Mouse (Mus musculus) limb, embryonic 12.5 days (tissue): ENCODE measurements around the gene Mbd4. TPM values are rescaled to one million over a fixed set of nuclear protein-coding genes. Genes with fewer than 3 reads are reported as not detected.
A peak's percentile ranks its signal among the peaks of the same experiment; 100 is the strongest.

Experiments
- ATAC-seq: fragments of 200-750 bp; cut with Nextera tagmentation; 2 replicates; pipeline ENCODE4 v1.8.0; 2017; ENCODE audit warnings: low read depth, moderate TSS enrichment; ENCODE audit not compliant: insufficient number of reproducible peaks, insufficient read depth, low FRiP score, low TSS enrichment
- H3K27ac ChIP-seq: fragments of 300-500 bp; sonication (generic); 2 replicates; pipeline ENCODE4 v1.5.1; 2016; ENCODE audit warnings: mild to moderate bottlenecking, moderate library complexity
- H3K27me3 ChIP-seq: fragments of 300-500 bp; sonication (generic); 2 replicates; pipeline ENCODE4 v1.6.1; 2016; ENCODE audit warnings: mild to moderate bottlenecking, moderate library complexity
- H3K36me3 ChIP-seq: fragments of 300-500 bp; sonication (generic); 2 replicates; pipeline ENCODE4 v1.6.1; 2016; ENCODE audit warnings: mild to moderate bottlenecking, moderate library complexity
- H3K4me1 ChIP-seq: fragments of 300-500 bp; sonication (generic); replicated peaks from 2 replicates; pipeline ENCODE4 v1.6.1; 2016
- H3K4me2 ChIP-seq: fragments of 300-500 bp; sonication (generic); 2 replicates; pipeline ENCODE4 v1.6.1; 2016; ENCODE audit warnings: mild to moderate bottlenecking, moderate library complexity
- H3K4me3 ChIP-seq: fragments of 300-500 bp; sonication (generic); replicated peaks from 2 replicates; pipeline ENCODE4 v1.5.1; 2016; ENCODE audit warnings: mild to moderate bottlenecking
- H3K9ac ChIP-seq: fragments of 300-500 bp; sonication (generic); replicated peaks from 2 replicates; pipeline ENCODE4 v1.6.1; 2016; ENCODE audit warnings: mild to moderate bottlenecking, moderate library complexity
- H3K9me3 ChIP-seq: fragments of 300-500 bp; sonication (generic); 2 replicates; pipeline ENCODE4 v1.6.1; 2016; ENCODE audit warnings: mild to moderate bottlenecking, moderate library complexity
- WGBS: fragments of 180-500 bp; shearing (Covaris S2); methylation state at CpG from one replicate; pipeline ENCODE4 v1.1.7; 2016; 5-methylcytosine and 5-hydroxymethylcytosine counted together
- polyA plus RNA-seq: library from polyadenylated mRNA; unstranded; fragments of >200 nt; fragmentation: Nextera tagmentation; extraction: Ambion mirVana; gene quantifications from 2 replicates; pipeline ENCODE4 v1.2.1, GENCODE M21; 2016

Gene Mbd4
- polyA plus RNA-seq, 1 experiment from 2014 or later: 33.7 TPM

GRCm38 (mm10) chr6:115859258-115859657 lies 6.1 kb upstream of the Mbd4 start:
- Histone ChIP-seq H3K9ac (no peak overlapping the region), H3K27ac (no peak overlapping the region), H3K9me3 (no peaks in the 10 kb centered on the region), H3K27me3 (no peaks in the 10 kb centered on the region), H3K4me1 (peaks cover 20% of the 10 kb centered on the region), H3K4me3 (no peak overlapping the region), H3K36me3 (peaks cover 7% of the 10 kb centered on the region), H3K4me2 (no peak overlapping the region)
- no peak for ATAC-seq
- 63% methylated on average over 4 of the region's 4 CpGs for WGBS

- Histone ChIP-seq H3K27ac (peak overlapping the region; percentile 62), H3K4me3 (no peak overlapping the region), H3K27me3 (no peaks in the 10 kb centered on the region), H3K36me3 (no peaks in the 10 kb centered on the region), H3K9me3 (no peaks in the 10 kb centered on the region), H3K9ac (0 out of 2 replicates have a peak overlapping the region, but pooled peaks have one; percentile 34), H3K4me1 (peaks cover 34% of the 10 kb centered on the region), H3K4me2 (no peak overlapping the region)
- 74% methylated on average over 4 of the region's 4 CpGs for WGBS
- ATAC-seq: no peak
These were observed 3.2 kb upstream of the Mbd4 start for GRCm38 (mm10) chr6:115856361-115856745.

GRCm38 (mm10) chr6:115855733-115856360 lies 2.7 kb upstream of the Mbd4 start:
- no peaks in the 10 kb centered on the region for H3K27me3 ChIP-seq
- 79% methylated on average over 3 of the region's 3 CpGs for WGBS
- no peaks in the 10 kb centered on the region for H3K9me3 ChIP-seq
- no peak overlapping the region for H3K4me2 ChIP-seq
- no peak overlapping the region for H3K4me3 ChIP-seq
- no peak for ATAC-seq
- H3K4me1 ChIP-seq: peaks cover 35% of the 10 kb centered on the region
- 0 out of 2 replicates have a peak overlapping the region, but pooled peaks have one; percentile 34 for H3K9ac ChIP-seq
- peak overlapping the region; percentile 62 for H3K27ac ChIP-seq
- peaks cover 1% of the 10 kb centered on the region; the same call in 1 of the 2 replicates for H3K36me3 ChIP-seq

DNA sequence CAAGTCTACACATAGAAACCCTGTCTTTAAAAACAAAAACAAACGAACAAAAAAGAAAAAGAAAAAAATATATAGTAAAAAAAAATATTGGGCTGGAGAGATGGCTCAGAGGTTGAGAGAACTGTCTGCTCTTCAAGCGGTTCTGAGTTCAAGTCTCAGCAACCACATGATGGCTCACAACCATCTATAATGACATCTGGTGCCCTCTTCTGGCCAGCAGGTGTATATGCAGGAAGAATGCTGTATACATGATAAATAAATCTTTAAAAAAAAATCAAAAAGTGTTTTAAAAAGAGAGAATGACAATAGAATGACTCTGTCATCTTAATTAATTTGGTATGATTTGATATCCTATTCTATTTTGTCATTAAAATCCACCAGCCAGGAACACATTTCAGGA lies 1.3 kb upstream of the Mbd4 start:
- H3K9me3 ChIP-seq: no peaks in the 10 kb centered on the region
- H3K4me1 ChIP-seq: peaks cover 35% of the 10 kb centered on the region
- no peaks in the 10 kb centered on the region for H3K27me3 ChIP-seq
- peaks cover 13% of the 10 kb centered on the region; the same call in 1 of the 2 replicates for H3K36me3 ChIP-seq
- ATAC-seq: no peak
- H3K4me3 ChIP-seq: no peak overlapping the region
- H3K27ac ChIP-seq: no peak overlapping the region
- H3K4me2 ChIP-seq: no peak overlapping the region
- H3K9ac ChIP-seq: no peak overlapping the region
- WGBS: 65% methylated on average over 2 of the region's 2 CpGs

DNA sequence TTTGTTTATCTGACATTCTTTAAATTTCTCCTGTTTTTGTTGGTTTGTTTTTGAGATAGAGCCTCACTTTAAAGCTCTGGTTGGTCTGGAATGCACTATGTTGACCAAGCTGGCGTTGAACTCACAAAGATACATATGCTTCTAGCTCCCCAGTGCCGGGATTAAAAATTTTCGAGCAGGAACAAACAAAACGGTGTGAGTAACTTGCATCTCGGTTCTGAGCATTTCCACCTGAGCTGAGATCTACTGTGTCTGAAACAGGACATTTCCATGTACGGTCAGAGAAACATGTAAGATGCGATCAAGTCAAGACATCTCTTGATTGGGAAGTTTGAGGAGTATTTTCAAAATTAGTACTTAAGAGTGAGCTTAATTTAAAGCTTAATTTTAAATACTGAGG lies 814 bp upstream of the Mbd4 start:
- Histone ChIP-seq H3K27ac (peak overlapping the region; percentile 91), H3K4me3 (peak overlapping the region; percentile 55), H3K9me3 (no peaks in the 10 kb centered on the region), H3K9ac (peak overlapping the region; percentile 71), H3K27me3 (no peaks in the 10 kb centered on the region), H3K4me2 (peak overlapping the region; percentile 62), H3K36me3 (peaks cover 17% of the 10 kb centered on the region), H3K4me1 (peaks cover 35% of the 10 kb centered on the region)
- 50% methylated on average over 7 of the region's 7 CpGs for WGBS
- ATAC-seq: no peak

- Histone ChIP-seq H3K27me3 (no peaks in the 10 kb centered on the region), H3K36me3 (peaks cover 31% of the 10 kb centered on the region), H3K9ac (peak overlapping the region; percentile 64), H3K4me2 (peak overlapping the region; percentile 62), H3K4me3 (peak overlapping the region; percentile 55), H3K9me3 (no peaks in the 10 kb centered on the region), H3K4me1 (peaks cover 31% of the 10 kb centered on the region), H3K27ac (peak overlapping the region; percentile 92)
- no peak for ATAC-seq
- 4% methylated on average over 20 of the region's 20 CpGs for WGBS
These were observed 603 bp downstream of the Mbd4 start for GRCm38 (mm10) chr6:115852446-115853090.

GRCm38 (mm10) chr6:115848598-115849304 lies 4.4 kb downstream of the Mbd4 start:
- H3K9ac ChIP-seq: no peak overlapping the region
- peaks cover 15% of the 10 kb centered on the region for H3K4me1 ChIP-seq
- H3K4me2 ChIP-seq: no peak overlapping the region
- H3K9me3 ChIP-seq: no peaks in the 10 kb centered on the region
- no peak overlapping the region for H3K27ac ChIP-seq
- H3K27me3 ChIP-seq: no peaks in the 10 kb centered on the region
- H3K4me3 ChIP-seq: no peak overlapping the region
- 96% methylated on average over 10 of the region's 10 CpGs for WGBS
- no peak for ATAC-seq
- peaks cover 53% of the 10 kb centered on the region for H3K36me3 ChIP-seq

DNA sequence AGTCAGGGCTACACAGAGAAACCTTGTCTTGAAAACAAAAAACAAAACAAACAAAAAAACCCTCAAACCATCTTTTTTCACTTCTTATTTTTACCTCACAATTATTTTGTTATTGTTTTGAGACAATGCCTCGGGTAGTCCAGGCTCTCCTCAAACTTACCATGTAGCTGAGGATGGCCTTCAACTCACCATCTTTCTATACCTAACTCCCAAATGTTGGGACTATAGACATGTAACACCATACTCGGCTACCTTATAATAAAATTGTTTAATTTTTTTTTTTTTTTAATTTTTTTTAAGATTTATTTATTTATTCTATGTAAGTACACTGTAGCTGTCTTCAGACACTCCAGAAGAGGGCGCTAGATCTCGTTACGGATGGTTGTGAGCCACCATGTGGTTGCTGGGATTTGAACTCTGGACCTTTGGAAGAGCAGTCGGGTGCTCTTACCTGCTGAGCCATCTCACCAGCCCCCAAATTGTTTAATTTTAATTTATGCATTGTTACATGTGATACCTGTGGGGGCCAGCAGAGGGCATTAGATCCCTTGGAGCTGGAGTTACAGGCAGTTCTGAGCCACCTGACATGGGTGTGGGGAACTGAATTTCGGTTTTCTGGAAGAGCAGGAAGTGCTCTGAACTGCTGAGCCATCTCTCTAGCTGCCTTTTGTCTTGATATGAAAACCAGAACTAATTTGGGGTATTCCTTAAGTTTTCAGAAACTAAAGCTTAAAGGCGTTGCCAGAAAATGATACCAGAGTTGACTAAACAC lies 6.3 kb downstream of the Mbd4 start:
- H3K4me3 ChIP-seq: no peak overlapping the region
- no peak overlapping the region for H3K4me2 ChIP-seq
- H3K9me3 ChIP-seq: no peaks in the 10 kb centered on the region
- no peaks in the 10 kb centered on the region for H3K27me3 ChIP-seq
- no peak for ATAC-seq
- H3K9ac ChIP-seq: no peak overlapping the region
- no peak overlapping the region for H3K27ac ChIP-seq
- 48% methylated on average over 8 of the region's 8 CpGs for WGBS
- peaks cover 6% of the 10 kb centered on the region; the same call in 1 of the 2 replicates for H3K4me1 ChIP-seq
- peaks cover 72% of the 10 kb centered on the region for H3K36me3 ChIP-seq

DNA sequence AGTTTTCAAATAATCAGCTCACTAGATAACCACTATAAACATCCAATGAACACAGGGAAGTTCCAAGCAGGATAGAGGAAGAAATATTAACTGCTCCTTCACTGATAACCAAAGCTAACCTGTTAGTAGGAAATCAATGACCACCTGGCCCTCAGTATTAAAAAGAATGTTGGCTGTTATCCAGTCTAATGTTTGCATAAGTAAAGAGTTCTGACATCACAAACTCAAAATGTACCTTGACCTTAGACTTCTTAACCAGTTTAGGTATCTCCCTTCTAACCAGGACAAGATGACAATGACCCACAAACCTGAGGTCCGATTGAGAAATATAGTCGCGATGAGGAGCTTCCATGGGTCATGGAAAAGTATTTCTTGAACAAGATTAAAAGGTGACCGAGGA lies 8.2 kb downstream of the Mbd4 start:
- H3K27me3 ChIP-seq: no peaks in the 10 kb centered on the region
- no peak overlapping the region for H3K4me3 ChIP-seq
- no peak for ATAC-seq
- WGBS: 94% methylated on average over 4 of the region's 4 CpGs
- H3K4me1 ChIP-seq: no peaks in the 10 kb centered on the region
- H3K9ac ChIP-seq: no peak overlapping the region
- H3K36me3 ChIP-seq: peaks cover 72% of the 10 kb centered on the region
- no peak overlapping the region for H3K27ac ChIP-seq
- H3K4me2 ChIP-seq: no peak overlapping the region
- H3K9me3 ChIP-seq: no peaks in the 10 kb centered on the region

- H3K9me3 ChIP-seq: no peaks in the 10 kb centered on the region
- H3K4me1 ChIP-seq: peaks cover 11% of the 10 kb centered on the region
- H3K27ac ChIP-seq: no peak overlapping the region
- no peak for ATAC-seq
- peak overlapping the region; percentile 29 for H3K4me3 ChIP-seq
- H3K9ac ChIP-seq: no peak overlapping the region
- peaks cover 28% of the 10 kb centered on the region for H3K36me3 ChIP-seq
- peak overlapping the region; percentile 59 for H3K4me2 ChIP-seq
- no peaks in the 10 kb centered on the region for H3K27me3 ChIP-seq
- 56% methylated on average over 5 of the region's 5 CpGs for WGBS
These were observed 14.4 kb downstream of the Mbd4 start for GRCm38 (mm10) chr6:115838745-115839144.

- peak within 1 kb of the TSS; percentile 1; the same call in 1 of the 2 replicates for H3K9ac ChIP-seq
- H3K27me3 ChIP-seq: no peaks in the 10 kb centered on the region
- H3K4me2 ChIP-seq: peak within 1 kb of the TSS; percentile 59
- ATAC-seq: peak; percentile 67
- H3K36me3 ChIP-seq: peaks cover 23% of the 10 kb centered on the region
- no peak within 1 kb of the TSS for H3K27ac ChIP-seq
- peak within 1 kb of the TSS; percentile 29 for H3K4me3 ChIP-seq
- WGBS: 4% methylated on average over 19 of the region's 19 CpGs
- H3K4me1 ChIP-seq: peaks cover 11% of the 10 kb centered on the region
- no peaks in the 10 kb centered on the region for H3K9me3 ChIP-seq
These were observed 15.0 kb downstream of the Mbd4 start, which contains the start of gene Efcab12 for GRCm38 (mm10) chr6:115838161-115838597. Gene Efcab12, minus strand, starts transcription at chr6:115838412.
